Mouse (Mus musculus): ENCODE measurements around the gene Dgat2l6. TPM values are rescaled to one million over a fixed set of nuclear protein-coding genes. Genes with fewer than 3 reads are reported as not detected.

Dgat2l6 gene
- not detected in 2 replicates for polyA plus RNA-seq (2012; rRNA removed)

GRCm38 (mm10) chrX:100524471-100524870 is at the start of gene Dgat2l6:
TSS of gene Dgat2l6 (plus strand) at chrX:100524838.
- Histone ChIP-seq H3K36me3 (ENCODE audit: control insufficient read depth, insufficient read depth, low read length) (no peaks in the 10 kb centered on the region), H3K27me3 (ENCODE audit: control insufficient read depth, insufficient read depth, low read length) (no peaks in the 10 kb centered on the region), H3K27ac (ENCODE audit: insufficient read depth, low read length) (no peak within 1 kb of the TSS), H3K4me1 (ENCODE audit: control insufficient read depth, insufficient read depth, insufficient read length) (no peaks in the 10 kb centered on the region), H3K4me3 (ENCODE audit: extremely low read depth, insufficient read depth, insufficient read length) (no peak within 1 kb of the TSS)
- no peak for DNase-seq (ENCODE audit: low read depth in 1 of 2, low spot score in 2 of 2)
- TF ChIP-seq CTCF (IDR thresholded peaks at IDR 0.05; ENCODE audit: extremely low read depth, insufficient read depth, insufficient read length, insufficient replicate concordance) (no peak), POLR2A (IDR thresholded peaks at IDR 0.05; ENCODE audit: low read depth, low read length) (no peak)
- WGBS: 76% methylated on average over 4 of the region's 4 CpGs

GRCm38 (mm10) chrX:100475569-100476223 is 48.9 kb upstream of the Dgat2l6 start:
- no peak overlapping the region for H3K4me3 ChIP-seq (ENCODE audit: extremely low read depth, insufficient read depth, insufficient read length)
- DNase-seq (ENCODE audit: low read depth in 1 of 2, low spot score in 2 of 2): no peak
- H3K36me3 ChIP-seq (ENCODE audit: control insufficient read depth, insufficient read depth, low read length): no peaks in the 10 kb centered on the region
- TF ChIP-seq POLR2A (IDR thresholded peaks at IDR 0.05; ENCODE audit: low read depth, low read length) (no peak), CTCF (IDR thresholded peaks at IDR 0.05; ENCODE audit: extremely low read depth, insufficient read depth, insufficient read length, insufficient replicate concordance) (no peak)
- H3K27me3 ChIP-seq (ENCODE audit: control insufficient read depth, insufficient read depth, low read length): no peaks in the 10 kb centered on the region
- no peak overlapping the region for H3K27ac ChIP-seq (ENCODE audit: insufficient read depth, low read length)
- 63% methylated on average over 4 of the region's 4 CpGs for WGBS
- no peaks in the 10 kb centered on the region for H3K4me1 ChIP-seq (ENCODE audit: control insufficient read depth, insufficient read depth, insufficient read length)

GRCm38 (mm10) chrX:100480317-100480716 is 44.3 kb upstream of the Dgat2l6 start:
- peak; percentile 29 to 45 for DNase-seq (ENCODE audit: low read depth in 1 of 2, low spot score in 2 of 2)
- no peak for TF ChIP-seq POLR2A (IDR thresholded peaks at IDR 0.05; ENCODE audit: low read depth, low read length)
- peak; percentile 44; the same call in 1 of the 2 replicates for TF ChIP-seq CTCF (IDR thresholded peaks at IDR 0.05; ENCODE audit: extremely low read depth, insufficient read depth, insufficient read length, insufficient replicate concordance)
- Histone ChIP-seq H3K4me3 (ENCODE audit: extremely low read depth, insufficient read depth, insufficient read length) (no peak overlapping the region), H3K27me3 (ENCODE audit: control insufficient read depth, insufficient read depth, low read length) (no peaks in the 10 kb centered on the region), H3K36me3 (ENCODE audit: control insufficient read depth, insufficient read depth, low read length) (no peaks in the 10 kb centered on the region), H3K27ac (ENCODE audit: insufficient read depth, low read length) (no peak overlapping the region), H3K4me1 (ENCODE audit: control insufficient read depth, insufficient read depth, insufficient read length) (no peaks in the 10 kb centered on the region)
- WGBS: 28% methylated on average over 3 of the region's 3 CpGs

- 24% methylated on average over 22 of the region's 22 CpGs for WGBS
- H3K27me3 ChIP-seq (ENCODE audit: control insufficient read depth, insufficient read depth, low read length): no peaks in the 10 kb centered on the region
- H3K27ac ChIP-seq (ENCODE audit: insufficient read depth, low read length): no peak overlapping the region
- DNase-seq (ENCODE audit: low read depth in 1 of 2, low spot score in 2 of 2): no peak
- H3K4me1 ChIP-seq (ENCODE audit: control insufficient read depth, insufficient read depth, insufficient read length): peaks cover 5% of the 10 kb centered on the region; the same call in 1 of the 2 replicates
- H3K4me3 ChIP-seq (ENCODE audit: extremely low read depth, insufficient read depth, insufficient read length): peak overlapping the region; percentile 87
- H3K36me3 ChIP-seq (ENCODE audit: control insufficient read depth, insufficient read depth, low read length): no peaks in the 10 kb centered on the region
- TF ChIP-seq CTCF (IDR thresholded peaks at IDR 0.05; ENCODE audit: extremely low read depth, insufficient read depth, insufficient read length, insufficient replicate concordance) (no peak), POLR2A (IDR thresholded peaks at IDR 0.05; ENCODE audit: low read depth, low read length) (no peak)
Measured at GRCm38 (mm10) chrX:100493500-100494067, 31.1 kb upstream of the Dgat2l6 start.

- H3K4me1 ChIP-seq (ENCODE audit: control insufficient read depth, insufficient read depth, insufficient read length): peaks cover 5% of the 10 kb centered on the region; the same call in 1 of the 2 replicates
- WGBS: 29% methylated on average over 32 of the region's 32 CpGs
- H3K4me3 ChIP-seq (ENCODE audit: extremely low read depth, insufficient read depth, insufficient read length): peak within 1 kb of the TSS; percentile 87
- H3K36me3 ChIP-seq (ENCODE audit: control insufficient read depth, insufficient read depth, low read length): no peaks in the 10 kb centered on the region
- peak within 1 kb of the TSS; percentile 65 for H3K27ac ChIP-seq (ENCODE audit: insufficient read depth, low read length)
- DNase-seq (ENCODE audit: low read depth in 1 of 2, low spot score in 2 of 2): peak; percentile 61 to 73
- no peak for TF ChIP-seq POLR2A (IDR thresholded peaks at IDR 0.05; ENCODE audit: low read depth, low read length)
- no peak for TF ChIP-seq CTCF (IDR thresholded peaks at IDR 0.05; ENCODE audit: extremely low read depth, insufficient read depth, insufficient read length, insufficient replicate concordance)
- no peaks in the 10 kb centered on the region for H3K27me3 ChIP-seq (ENCODE audit: control insufficient read depth, insufficient read depth, low read length)
Measured at GRCm38 (mm10) chrX:100494068-100494978, 30.3 kb upstream of the Dgat2l6 start, which contains the start of gene Igbp1. TSS of gene Igbp1 (plus strand) at chrX:100494291.

GRCm38 (mm10) chrX:100504175-100504851 is 20.3 kb upstream of the Dgat2l6 start:
- no peak for DNase-seq (ENCODE audit: low read depth in 1 of 2, low spot score in 2 of 2)
- Histone ChIP-seq H3K4me1 (ENCODE audit: control insufficient read depth, insufficient read depth, insufficient read length) (no peaks in the 10 kb centered on the region), H3K4me3 (ENCODE audit: extremely low read depth, insufficient read depth, insufficient read length) (no peak overlapping the region), H3K36me3 (ENCODE audit: control insufficient read depth, insufficient read depth, low read length) (peaks cover 6% of the 10 kb centered on the region; the same call in 1 of the 2 replicates), H3K27me3 (ENCODE audit: control insufficient read depth, insufficient read depth, low read length) (no peaks in the 10 kb centered on the region), H3K27ac (ENCODE audit: insufficient read depth, low read length) (no peak overlapping the region)
- TF ChIP-seq POLR2A (IDR thresholded peaks at IDR 0.05; ENCODE audit: low read depth, low read length): no peak
- TF ChIP-seq CTCF (IDR thresholded peaks at IDR 0.05; ENCODE audit: extremely low read depth, insufficient read depth, insufficient read length, insufficient replicate concordance): no peak
- 60% methylated on average over 5 of the region's 5 CpGs for WGBS

Data from spleen, adult 2 months (tissue).